Mouse (Mus musculus): ENCODE results near the gene Rabgap1l.

The Rabgap1l gene

DNA sequence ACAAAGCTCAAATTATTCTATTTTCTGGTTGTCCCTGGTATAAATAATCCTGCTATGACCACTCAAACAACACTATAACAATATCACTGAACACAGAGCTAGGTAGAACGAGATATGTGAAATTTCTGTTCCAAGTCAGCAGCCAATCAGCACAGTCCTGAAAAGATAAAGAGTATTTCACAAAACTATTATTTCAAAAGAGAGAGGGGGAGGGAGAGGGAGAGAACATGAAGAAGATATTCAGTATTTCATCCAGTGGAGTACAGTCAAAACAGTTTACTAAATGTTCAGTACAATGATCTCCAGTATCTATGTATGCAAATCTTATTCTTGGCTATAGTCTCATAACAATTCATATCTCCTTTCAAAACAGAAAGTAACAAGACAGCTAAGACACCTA is 5.1 kb downstream of the Rabgap1l start:
- in situ Hi-C loops (cut with MseI, MboI) = no loop called here

DNA sequence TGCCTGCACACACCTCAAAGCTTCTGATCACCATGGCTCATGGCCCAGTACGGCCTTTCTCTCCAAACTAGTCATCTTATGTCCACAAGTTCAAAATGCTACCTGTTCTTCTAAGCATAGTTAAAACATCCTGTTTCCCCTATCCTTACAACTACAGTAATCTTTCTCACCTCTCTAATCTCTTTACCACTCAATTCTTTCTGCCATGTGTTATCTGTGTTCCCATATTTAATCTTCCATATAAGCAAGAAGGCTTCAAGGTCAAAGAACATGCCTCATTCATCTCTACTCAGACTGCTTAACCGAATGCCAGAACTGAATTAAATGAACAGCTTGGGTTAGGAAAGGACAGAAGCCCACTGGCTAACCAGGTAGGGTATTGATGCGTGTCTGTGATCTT is 5.8 kb downstream of the Rabgap1l start:
- in situ Hi-C loops (cut with MseI, MboI) = no loop called here

DNA sequence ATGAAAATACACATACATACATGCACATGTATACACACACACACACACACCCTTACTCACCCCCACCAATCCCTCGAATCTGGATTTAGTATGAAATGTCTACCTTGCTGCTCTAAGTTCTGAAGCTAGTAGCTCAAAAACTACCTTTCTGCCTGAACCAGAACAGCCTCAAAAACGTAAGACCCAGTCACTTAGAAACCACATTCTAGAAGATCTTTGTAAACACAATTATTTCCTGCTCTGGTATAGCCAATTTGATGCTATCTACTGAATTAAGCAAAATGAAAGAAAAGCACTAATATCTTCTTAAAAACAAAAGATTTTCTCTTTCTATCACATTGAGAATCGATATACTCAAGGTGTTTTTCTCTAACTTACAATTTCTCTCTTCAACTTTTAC is 6.4 kb downstream of the Rabgap1l start:
- in situ Hi-C loops (cut with MseI, MboI) = no loop called here

DNA sequence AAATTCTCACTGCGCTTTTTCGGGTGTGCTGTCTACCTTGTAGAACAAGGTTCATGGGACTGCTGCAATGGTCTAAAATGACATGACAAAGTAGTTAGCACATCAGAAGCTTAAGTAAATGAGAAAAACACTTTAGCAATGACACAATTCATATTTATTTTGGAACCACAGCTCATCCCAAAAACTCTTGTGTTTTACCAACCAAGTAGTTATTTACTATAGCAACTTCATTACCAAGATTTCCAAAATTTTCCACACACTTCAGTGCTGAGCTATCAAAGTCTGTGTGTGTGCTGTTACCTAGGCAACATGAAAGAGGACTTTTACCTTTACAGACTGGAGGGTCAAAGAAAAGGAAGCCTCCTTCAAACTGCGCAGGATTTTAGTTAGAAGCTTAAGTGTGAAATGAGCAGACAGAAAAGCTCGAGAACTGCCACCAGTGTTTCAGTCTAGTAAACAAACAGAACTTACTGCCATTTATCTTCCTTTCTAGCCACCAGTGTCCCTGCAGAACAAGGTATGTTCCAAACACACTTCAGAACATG is 7.3 kb downstream of the Rabgap1l start:
- in situ Hi-C loops (cut with MseI, MboI) = no loop called here

DNA sequence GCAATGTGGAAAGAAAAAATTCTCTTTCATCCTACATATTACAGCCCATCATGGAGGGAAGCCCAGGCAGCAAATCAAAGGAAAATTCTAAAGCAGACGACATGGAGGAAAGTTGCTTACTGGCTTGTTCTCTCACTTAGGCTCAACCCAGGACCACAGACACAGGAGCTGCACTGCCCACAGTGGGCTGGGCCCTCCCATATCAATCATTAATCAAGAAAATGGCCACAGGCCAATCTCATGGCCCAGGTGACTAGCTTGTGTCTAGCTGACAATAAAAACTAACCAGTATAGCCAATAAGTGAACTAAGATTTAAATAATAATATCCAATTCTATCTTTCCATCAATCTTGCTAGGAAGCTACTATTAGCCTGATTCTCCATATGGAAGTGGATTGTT is 8.9 kb downstream of the Rabgap1l start:
- in situ Hi-C loops (cut with MseI, MboI) = no loop called here

DNA sequence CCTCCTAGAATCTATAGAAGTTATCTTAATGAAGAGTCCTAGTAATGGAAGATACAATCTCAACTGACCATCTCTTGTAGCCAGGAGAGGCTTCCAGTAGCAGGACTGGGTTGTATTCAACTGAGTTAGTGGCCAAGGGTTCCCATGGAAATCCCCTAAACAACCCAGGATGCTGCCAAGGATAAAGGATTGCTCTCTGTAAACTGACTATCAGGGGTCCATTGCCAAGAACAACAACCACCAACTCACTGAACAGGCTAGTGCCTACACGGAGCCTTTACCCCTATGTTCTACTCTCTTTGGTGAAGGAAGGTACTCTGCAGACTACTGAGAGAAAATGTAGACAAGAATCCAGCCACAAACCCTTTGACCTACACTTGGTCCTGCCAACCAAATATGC is 18.8 kb downstream of the Rabgap1l start:
- in situ Hi-C loops (cut with MseI, MboI) = no loop called here

DNA sequence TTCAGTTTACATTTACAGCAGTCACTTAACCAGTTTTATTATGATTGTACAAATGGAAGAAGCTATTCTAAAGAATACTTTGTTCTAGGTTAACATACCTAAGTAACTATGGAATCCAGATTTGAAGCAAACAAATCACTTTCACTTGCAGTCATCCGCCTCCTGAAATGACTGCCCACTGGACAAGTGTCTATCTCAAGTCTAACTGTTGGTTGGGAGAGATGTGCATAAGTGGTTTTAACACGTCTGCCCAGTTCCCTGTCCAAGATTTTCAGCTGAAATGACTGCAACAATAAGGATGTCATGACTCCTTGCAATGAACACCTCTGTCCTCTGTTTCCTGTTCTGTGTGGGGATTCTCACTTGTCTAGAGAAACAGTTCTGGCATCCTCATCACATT is 27.4 kb downstream of the Rabgap1l start:
- in situ Hi-C loops (cut with MseI, MboI) = no loop called here

DNA sequence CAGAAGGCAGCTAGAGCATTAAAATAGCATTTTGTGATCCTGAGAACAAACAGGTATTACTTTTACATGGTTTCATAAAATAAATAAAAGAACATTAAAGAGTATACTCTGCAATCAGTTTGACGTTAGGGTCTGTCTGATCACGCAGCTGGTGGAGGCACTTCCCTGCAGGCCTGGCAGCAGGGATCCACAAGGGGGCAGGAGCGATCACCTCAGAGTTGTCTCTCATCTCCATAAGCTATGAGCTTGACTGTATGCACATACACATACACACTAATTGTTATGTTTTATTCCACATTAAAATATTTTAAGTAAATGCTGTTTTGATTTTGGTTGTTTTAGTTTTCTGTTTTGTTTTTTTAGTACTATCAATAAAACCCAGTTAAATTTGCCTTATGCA is 34.8 kb downstream of the Rabgap1l start:
- in situ Hi-C loops (cut with MseI, MboI) = loop anchor here in 1 of 2 experiments (10.0 kb wide), 2 partner anchors 87 to 167 kb away; no protein-coding TSS in a partner anchor

DNA sequence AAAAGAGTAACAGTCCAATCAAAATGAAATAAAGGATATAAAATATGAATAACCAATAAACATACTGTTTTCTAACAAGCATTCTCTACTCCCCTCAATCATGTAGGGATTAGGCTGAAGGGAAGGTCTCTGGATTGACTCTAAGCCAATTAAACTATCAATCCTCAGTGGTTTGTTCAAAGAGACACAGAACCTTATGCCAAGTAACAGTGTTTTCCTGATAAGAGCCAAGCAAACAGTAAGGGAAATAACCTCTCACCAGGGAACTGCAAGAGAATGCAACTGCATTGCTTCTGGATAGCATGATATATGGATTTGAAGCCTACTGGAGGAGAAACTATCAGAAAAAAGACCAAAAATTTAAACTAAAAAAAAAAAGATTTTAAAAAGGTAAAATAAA is 37.7 kb downstream of the Rabgap1l start:
- in situ Hi-C loops (cut with MseI, MboI) = loop anchor here in 1 of 2 experiments (10.0 kb wide), 2 partner anchors 89 to 169 kb away; no protein-coding TSS in a partner anchor

DNA sequence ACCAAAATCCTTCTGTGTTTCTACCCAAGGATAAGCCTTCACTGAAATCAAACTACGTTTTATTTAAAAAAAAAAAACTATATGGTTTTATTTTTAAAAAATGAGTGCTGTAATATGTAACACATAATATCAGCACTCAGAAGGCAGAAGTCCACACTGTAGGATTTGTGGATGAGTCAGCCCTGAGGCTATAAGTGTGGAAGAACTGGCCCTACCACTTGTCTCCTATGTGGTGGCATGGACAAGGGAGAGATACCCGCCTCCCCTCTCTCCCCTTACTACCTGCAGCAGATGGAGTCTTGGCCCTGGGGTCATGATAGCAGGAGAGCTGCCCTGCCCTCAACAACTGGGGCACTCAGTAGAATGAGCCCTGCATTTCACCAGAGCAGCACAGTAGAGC is 42.4 kb downstream of the Rabgap1l start:
- in situ Hi-C loops (cut with MseI, MboI) = loop anchor here in 1 of 2 experiments (10.0 kb wide), 2 partner anchors 94 to 174 kb away; no protein-coding TSS in a partner anchor

DNA sequence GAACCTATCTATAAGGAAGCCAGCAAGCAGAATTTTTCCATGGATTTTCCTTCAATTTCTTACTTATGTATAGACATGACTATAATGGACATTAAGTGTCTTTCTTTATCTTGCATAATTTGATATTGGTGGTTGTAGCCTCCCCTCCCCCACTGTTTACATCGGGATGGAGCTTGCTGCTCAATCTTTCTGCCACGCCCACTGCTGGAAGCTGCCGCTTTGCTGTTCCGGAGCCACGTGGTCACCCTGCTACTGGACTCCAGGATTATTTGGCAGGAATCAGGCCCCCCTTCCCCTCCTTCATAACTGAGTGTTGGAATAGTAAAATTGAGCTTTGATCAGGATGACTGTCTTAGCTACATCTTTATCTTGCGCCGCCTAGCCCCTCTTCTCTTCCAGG is 46.2 kb downstream of the Rabgap1l start:
- in situ Hi-C loops (cut with MseI, MboI) = no loop called here

DNA sequence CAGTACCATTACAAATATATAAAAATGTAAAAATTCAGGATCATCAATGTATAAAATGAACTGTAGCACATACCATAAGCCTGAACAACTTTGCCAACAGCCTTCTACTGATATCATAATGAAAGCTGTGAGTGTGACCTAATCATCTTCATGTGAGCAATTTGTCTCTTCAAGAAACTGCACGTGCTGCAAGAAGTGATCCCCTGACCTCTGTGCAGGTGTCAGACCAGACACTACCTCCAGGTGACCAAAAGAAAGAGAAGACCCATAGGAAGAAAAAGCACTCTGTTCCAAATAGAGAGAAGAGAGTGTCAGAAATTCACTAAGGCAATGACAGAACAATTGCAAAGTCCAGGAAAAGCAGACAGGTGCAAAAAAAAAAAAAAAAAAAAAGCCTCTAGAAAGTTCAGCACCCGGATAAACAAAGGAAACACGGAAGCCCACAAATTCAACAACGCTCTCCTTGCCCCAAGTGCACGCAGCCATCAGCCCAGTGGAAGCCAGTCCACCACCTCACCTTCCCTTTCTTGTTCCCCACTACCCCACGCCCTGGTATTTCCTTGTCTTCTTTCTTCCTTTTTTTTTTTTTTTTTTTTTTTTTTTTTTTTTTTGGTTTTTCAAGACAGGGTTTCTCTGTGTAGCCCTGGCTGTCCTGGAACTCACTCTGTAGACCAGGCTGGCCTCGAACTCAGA is 47.6 kb downstream of the Rabgap1l start:
- in situ Hi-C loops (cut with MseI, MboI) = no loop called here

DNA sequence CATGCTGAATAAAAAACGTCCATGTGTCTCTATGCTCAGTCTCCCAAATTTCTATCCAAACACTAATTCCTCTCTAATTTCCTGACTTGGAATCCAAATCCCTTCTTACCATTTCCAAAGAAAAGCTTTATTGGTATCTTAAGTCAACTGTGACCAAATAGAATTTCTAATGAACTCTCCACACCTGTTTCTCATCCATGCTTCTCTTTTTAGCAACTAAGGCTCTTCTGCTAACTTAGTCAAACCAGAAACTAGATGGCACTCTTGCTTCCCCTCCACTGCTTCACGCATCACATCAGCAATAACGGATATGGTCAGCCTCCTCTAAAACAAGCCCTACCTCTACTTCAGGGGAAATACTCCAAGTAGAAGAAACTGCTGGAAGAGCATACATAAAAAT is 49.0 kb downstream of the Rabgap1l start:
- in situ Hi-C loops (cut with MseI, MboI) = no loop called here

DNA sequence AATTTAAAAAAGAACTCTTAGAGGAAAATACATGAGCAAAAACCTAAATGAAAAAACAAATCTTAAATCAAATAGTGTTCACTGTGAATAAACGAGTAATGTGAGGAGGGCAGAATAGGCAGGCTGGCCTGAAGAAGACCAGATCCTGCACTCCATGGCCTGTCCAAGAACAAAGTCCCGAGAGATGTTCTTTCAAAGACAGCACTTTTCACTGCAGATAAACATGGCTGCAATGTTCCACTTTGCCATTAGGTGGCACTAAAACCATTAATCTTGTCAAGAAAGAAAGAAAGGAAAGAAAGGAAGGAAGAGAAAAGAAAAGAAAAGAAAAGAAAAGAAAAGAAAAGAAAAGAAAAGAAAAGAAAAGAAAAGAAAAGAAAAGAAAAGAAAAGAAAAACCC is 49.8 kb downstream of the Rabgap1l start:
- in situ Hi-C loops (cut with MseI, MboI) = no loop called here

DNA sequence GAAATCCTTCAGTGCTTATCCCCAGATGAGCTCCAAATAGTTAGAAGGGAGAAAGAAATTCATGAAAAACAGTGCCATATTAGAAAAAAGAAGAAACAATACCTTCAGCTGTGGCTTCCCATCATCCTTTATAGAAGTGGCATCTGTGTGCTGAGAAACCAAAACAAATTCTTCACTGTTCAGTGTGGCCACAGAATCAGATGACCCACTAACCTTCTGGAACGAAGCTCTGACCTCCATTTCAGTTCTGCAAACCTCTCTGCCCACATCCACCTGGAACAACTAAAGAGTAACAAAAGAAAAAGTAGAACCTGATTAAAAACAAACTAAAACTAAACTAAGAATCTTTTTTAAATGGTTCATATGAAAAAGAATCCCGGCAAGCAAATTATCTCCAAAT is 52.4 kb downstream of the Rabgap1l start:
- in situ Hi-C loops (cut with MseI, MboI) = no loop called here

DNA sequence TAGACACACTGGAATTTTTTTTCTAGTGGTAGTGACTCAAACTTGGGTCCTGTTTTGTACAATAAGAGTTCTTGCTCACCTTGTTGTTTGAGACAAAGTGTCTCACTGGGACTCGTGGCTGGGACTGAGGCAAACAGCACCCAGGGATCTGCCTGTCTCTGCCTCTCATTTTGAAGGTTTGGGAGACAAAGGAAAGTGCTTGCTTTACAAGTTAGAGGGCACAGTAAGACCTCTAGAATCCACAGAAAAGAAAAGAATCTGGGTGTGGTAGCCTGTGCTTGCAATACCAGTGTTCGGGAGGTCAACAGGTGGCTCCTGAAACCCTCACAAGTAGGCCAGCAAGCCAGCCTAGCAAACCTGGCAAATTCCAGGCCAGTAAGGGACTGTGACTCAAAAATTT is 58.3 kb downstream of the Rabgap1l start:
- in situ Hi-C loops (cut with MseI, MboI) = no loop called here

DNA sequence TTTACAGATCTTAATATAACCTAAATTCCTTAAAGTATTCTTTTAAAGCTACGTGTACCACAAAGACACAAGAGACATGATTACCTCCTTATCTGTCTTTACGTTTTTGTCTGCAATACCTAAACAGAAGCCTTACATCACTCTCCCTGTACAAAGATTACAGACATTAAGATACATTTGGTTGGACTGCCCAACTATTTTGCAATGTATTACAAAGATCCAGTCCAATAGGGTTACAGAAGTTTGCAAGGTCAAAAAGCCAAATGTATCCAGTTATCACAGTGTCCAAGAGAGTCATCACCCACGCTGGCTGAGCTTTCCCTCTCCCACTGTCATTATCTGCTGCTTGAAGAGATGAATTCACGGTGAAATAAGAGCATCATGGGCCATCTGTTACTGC is 63.1 kb downstream of the Rabgap1l start:
- in situ Hi-C loops (cut with MseI, MboI) = no loop called here

DNA sequence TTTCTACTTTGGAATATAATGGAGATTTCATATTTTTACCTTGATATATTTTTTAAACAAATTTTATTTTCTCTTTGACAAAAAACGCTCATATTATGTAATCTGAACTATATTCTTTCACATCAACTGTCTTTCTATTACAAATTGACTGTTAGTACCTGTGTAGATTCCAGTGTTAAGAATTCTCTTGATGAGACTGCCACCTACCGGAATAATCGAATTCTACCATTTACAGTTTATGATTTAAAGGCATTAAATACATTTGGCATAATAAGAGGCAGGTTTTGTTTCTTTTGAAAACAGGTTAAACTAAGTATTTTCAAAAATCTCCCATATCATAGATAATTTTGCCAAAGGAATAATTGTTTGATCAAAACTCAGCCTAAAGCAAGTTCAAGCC is 75.3 kb downstream of the Rabgap1l start:
- in situ Hi-C loops (cut with MseI, MboI) = loop anchor here (5.0 to 10.0 kb wide), 3 partner anchors 155 to 320 kb away; no protein-coding TSS in a partner anchor

DNA sequence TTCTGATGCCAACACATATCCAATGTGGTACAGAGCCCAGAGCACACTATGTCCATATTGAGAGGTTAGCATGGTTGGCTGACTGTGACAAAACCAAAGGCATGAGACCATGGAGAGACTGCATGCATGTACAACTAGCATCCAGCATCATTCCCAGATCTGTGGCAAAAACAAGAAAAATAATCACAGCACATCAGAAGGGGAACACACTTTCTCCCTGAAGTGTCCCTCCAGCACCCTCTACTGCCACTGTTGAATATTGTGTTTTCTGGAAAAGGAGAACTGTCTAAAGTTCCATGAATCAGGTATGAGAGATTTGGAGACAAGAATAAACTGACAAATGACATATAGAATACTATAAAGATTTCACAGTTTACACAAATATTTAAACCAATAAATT is 78.3 kb downstream of the Rabgap1l start:
- in situ Hi-C loops (cut with MseI, MboI) = loop anchor here (5.0 to 10.0 kb wide), 3 partner anchors 152 to 317 kb away; no protein-coding TSS in a partner anchor

DNA sequence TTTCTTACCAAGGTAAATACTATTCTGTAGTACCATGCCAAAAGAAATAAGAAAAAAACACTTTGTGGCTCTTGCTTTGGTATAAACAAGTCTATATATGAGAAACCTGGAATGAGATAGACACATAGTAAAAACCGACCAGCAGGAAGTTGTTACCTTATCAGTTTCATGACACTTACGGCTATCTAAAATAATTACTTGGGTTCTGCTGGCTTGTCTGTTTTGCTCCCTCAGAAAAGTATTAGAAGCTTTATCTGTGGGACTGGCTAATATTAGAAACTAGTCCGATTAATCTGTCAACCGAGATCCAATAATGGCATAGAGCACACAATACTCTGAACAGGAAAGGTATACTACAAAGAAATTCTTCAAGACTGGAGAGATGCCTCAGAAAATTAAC is 79.1 kb downstream of the Rabgap1l start:
- in situ Hi-C loops (cut with MseI, MboI) = loop anchor here in 1 of 2 experiments (10.0 kb wide), 1 partner anchor 309 kb away; no protein-coding TSS in a partner anchor

DNA sequence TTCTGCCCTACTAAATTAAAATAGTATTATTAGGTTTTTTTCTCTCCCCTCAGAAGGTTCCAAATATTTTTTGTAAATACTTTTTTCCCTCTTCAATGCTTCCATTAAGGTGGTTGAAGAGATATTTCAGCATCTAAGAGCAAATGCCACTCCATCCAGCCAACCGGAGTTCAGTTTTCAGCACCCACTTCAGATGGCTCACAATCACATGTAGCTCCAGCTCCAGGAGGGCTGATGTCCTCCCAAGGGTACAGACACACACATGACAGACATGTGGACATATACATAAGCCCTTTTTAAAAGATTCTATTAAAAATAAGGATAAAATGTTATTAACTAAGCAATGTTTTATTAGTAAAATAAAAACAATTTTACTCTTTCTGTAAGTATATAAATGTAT is 79.6 kb downstream of the Rabgap1l start:
- in situ Hi-C loops (cut with MseI, MboI) = loop anchor here in 1 of 2 experiments (10.0 kb wide), 1 partner anchor 309 kb away; no protein-coding TSS in a partner anchor

DNA sequence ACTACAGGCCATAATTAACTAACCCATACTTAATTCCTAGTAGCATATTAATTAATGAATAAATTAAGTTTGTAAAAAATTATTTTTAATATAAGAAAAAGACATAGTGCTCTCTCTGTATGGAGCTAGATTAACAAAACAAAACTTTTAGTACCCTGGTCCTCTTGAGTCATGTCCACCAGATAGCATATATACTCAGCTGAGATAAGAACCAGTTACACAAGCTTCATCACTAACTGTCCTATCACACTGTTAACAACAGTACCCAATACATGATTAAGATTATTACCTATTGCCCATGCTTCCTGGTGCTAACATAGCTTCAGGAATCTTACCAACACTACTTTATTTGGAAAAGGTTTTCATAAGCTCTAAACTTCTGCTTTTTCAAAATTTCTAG is 82.5 kb downstream of the Rabgap1l start:
- in situ Hi-C loops (cut with MseI, MboI) = loop anchor here in 1 of 2 experiments (10.0 kb wide), 1 partner anchor 306 kb away; no protein-coding TSS in a partner anchor

DNA sequence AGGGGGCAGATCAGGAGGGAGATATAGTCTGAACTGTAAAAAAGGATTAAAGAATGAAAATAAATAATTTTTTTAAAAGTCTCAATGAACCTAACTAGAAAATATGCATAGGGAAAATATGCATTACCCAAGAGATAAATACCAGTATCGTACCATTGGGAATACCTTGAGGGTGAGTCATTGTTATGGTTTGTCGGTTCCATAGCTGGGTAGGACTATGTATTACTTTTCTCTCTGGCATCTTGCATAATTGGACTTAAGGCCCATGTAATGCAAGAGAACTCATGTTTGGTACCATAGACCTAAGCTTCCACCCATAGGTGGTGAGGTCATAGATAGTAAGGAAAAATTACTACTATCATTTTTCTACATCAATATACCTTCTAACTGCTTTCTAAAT is 88.4 kb downstream of the Rabgap1l start:
- in situ Hi-C loops (cut with MseI, MboI) = no loop called here

All from mouse trophoblast stem cell (cell line).